Mouse (Mus musculus) MN1 (cell line): Measurements from ENCODE around the gene Spns2.
A peak's percentile ranks its signal among the peaks of the same experiment; 100 is the strongest.
"Not testable (repeated sequence)": the region's sequence is repeated elsewhere in the genome, so short reads cannot be mapped to it uniquely, and the experiment has no call there.

Experiments
- DNase-seq: peaks from one replicate; pipeline ENCODE4 v3.0.0-alpha.2; 2016; ENCODE audit warnings: low spot score

The Spns2 gene

GRCm38 (mm10) chr11:72471381-72471780 is 18.3 kb downstream of the Spns2 start:
- DNase-seq, result no peak

- DNase-seq, result no peak
Observed at GRCm38 (mm10) chr11:72470004-72470403, 19.7 kb downstream of the Spns2 start.

DNA sequence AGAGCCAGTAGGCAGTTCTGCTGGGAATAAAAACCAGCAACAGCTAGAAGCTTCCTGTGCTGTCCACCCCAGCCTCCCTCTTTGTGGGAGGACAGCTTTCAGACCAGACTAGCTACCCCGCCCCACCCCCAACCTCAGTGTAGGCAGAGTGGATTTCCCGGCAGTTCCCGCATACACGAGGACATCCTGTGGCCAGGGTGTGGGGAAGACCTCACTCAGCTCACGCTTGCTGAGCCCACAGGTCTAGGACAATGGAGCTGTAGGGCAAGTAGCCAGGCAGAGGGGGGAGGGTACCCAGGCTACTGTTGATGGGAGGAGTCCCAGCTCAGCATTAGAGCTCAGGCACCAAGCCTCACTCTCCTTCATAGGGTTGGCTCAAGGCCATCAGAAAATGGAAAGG is 20.5 kb downstream of the Spns2 start:
- peak; percentile 35 for DNase-seq

- DNase-seq, result no peak
Observed at GRCm38 (mm10) chr11:72468525-72468924, 21.2 kb downstream of the Spns2 start.

DNA sequence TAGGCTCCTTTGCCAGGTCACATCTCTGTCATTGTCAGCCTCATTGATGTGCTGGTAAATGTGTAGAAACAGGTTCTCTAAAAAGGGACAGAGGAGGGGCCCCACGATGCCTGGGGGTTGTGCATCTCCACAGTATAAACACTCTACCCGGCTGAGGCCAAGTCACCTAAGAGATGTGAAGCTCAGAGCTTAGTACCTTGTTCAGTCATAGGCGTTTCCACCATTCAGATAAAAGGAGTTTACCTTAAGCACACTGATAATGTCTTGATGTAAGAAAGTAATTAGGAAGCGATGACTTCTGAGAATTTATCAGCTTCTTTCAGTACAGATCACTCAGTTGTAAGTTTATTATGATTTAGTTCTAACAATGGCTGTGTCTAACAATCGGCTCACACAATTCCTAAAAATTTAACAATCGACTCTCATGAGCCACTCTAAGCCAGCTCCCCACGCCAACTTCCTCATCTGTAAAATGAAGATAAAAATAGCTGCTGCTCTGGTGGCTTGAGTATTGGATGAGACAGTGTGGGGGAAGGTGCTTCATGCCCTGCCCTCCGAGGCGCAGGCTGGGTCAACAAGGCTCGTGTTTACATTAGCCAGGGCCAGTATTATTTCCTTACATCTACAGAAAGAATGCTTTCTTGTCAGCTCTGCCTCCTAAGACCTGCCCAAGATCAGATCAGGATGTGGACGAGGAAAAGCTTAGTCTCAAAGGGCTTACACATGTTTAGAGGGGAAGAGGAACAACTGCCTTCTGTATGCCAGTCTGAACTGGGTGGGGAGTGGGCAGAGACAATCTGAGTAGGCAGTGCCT is 22.8 kb downstream of the Spns2 start:
- DNase-seq, result no peak

DNA sequence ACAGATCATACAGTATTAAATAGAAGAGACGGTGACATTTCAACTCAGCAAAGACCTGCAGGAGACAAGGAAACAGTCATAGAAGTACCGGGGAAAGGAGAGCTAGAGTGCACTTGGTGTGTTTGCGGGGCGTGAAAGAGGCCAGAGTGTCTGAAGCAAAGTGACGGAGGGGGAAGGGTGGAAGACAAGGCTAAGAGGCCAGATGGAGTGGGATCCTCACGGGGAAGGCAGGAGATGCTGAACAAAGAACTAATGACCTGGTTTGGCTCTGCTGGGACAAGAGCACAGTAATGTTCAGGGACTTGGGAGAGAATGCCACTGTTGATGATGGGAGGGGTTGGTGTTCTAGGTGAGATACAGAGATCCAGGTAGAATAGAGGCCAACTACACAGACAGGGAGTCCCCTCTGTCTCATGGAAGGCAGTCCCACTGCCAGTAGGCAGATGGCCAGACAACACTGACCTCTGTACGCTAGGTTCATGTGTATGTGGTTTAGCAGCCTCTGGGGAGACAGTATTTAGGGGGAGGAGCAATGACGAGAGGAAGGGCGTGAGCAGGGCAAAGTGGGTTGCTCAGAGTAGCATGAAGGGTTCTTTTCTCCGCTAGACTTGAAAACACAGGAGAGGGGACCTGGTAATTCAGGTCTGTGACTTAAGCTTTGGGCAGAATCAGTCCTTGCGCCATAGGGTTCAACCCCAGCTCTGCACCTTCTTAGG is 23.6 kb downstream of the Spns2 start:
- no peak for DNase-seq

DNA sequence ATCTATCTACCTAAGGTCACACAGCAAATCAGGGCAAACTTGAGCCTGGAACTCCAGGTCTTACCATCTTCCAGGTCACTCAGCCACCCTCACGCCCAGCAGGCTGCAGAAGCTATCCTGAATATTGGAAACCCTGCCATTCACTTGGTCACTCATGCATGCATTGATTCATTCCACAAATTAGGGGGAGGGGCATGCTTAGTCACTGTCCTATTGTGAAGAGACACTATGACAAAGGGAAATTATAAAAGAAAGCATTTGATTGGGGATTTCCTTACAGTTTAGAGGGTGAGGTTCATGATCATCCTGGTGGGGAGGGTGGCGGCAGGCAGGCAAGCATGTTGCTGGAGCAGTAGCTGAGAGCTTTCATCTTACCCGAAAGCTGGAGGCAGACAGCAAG is 24.9 kb downstream of the Spns2 start:
- DNase-seq, result no peak

DNA sequence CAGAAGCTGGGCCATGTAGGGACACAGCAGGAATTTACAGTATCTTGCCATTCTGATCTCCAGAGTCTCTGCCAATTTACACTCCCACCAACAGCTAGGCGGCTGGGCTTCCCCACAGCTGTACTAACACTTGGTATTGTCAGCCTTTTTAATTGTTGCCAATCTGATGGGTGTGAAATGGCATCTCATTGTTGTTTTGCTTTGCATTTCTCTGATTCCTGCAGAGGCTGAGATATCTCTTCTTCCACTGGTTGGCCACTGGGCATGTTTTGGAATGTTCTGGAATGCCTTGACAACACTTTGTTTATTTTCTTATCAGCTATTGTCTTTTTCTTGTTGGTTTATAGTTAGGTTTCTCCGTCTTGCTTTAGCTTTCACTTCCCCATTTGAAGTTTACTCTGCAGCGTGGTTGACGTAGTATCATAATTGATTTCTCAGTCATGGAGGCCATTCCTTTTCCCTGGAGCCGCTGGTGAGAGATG is 28.2 kb downstream of the Spns2 start:
- DNase-seq, result no peak

DNA sequence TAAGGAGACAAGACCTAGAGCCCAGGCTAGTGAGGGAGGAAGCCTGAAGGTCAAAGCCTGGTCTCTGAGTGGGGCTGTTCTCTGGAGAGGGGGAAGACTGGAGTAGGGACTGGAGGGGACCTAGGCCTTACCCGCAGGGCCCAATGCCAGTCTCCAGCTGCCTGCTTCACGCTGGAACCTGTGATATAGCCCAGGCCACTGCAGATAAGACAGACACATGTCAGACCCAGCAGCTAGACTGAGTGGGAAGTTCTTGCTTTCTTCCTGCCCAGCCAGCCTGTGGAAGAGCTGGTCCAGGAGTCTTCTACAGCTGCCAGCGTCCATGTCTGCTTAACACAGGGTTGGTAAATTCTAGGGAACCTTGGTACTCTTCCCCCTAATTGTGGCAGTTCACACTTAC is 31.2 kb downstream of the Spns2 start:
- no peak for DNase-seq

GRCm38 (mm10) chr11:72457995-72458496 is 31.7 kb downstream of the Spns2 start:
- DNase-seq, result no peak

DNA sequence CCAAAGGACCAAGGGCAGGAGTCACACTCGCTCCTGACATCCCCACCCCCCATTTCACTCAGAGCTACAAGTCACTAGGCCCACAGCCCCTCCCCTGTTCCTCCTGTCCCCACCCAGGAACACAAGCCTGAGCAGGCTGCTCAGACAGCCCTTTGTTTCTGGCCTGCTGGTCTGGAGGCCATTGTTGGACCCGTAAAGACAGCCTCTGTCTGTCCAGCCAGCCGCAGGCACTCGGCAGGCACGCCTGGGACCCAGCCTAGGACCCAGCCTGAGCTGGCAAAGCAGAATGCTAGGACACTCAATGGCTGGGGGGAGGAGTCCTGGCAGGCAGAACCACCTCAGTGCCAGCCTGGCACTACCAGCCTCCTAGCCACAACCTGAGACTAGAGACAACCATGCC is 34.0 kb downstream of the Spns2 start:
- no peak for DNase-seq

DNA sequence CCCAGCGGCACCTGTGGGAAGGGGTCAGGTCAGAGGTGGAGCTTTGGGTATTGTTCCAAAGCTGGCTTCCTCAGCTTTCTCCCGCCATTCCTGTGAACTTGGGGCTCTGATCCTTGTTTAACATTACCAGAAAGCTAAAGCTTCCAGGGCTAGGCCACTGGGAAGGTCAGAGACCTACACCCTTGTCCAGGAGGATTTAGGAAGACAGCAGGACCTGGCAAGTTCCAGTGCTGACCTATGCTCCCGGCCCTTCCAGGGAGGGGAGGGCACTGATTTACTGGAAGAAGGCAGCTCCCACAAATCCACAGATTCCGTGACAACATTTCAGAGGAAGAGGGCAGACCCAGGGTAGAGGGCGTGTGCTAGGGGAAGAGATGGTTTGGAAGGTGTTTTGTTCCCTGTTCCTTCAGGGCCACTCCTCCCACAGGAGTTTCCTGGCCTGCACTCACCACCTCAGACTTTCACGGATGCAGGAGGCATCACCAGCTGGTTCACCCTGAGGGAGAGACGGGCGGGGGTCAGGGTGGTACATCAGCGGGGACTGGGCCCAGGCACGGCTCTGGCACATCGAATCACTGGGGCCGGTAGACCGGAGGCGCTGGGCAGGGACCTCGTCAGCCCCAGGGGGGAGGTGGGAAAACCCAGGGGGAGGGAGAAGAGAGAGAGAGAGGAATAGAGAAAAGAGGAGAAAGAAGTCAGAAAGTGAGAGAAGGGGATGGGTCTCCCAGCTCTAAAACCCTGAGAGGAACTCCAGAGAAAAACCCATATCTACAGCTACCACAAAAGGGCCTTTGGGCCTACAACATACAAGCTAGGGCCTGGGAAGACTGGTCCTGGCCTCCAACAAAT is 36.4 kb downstream of the Spns2 start:
- no peak for DNase-seq

GRCm38 (mm10) chr11:72452140-72452665 is 37.5 kb downstream of the Spns2 start:
- no peak for DNase-seq

DNA sequence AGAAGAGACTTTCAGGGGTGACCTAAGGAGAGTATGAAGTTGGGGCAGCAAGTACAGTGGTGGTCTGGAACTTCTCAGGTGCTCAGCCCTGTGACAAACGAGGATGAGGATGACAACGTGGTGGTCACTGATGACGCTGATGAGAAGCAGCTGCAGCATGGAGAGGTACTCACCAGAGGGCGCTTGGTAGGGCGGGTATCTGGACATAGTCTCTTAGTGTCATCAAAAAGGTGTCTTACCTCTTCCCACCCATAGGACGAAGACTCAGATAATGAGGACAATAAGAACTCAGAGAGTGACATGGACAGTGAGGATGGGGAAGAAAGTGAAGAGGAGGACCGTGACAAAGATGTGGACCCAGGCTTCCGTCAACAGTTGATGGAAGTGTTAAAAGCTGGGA is 42.2 kb downstream of the Spns2 start:
- no peak for DNase-seq

DNA sequence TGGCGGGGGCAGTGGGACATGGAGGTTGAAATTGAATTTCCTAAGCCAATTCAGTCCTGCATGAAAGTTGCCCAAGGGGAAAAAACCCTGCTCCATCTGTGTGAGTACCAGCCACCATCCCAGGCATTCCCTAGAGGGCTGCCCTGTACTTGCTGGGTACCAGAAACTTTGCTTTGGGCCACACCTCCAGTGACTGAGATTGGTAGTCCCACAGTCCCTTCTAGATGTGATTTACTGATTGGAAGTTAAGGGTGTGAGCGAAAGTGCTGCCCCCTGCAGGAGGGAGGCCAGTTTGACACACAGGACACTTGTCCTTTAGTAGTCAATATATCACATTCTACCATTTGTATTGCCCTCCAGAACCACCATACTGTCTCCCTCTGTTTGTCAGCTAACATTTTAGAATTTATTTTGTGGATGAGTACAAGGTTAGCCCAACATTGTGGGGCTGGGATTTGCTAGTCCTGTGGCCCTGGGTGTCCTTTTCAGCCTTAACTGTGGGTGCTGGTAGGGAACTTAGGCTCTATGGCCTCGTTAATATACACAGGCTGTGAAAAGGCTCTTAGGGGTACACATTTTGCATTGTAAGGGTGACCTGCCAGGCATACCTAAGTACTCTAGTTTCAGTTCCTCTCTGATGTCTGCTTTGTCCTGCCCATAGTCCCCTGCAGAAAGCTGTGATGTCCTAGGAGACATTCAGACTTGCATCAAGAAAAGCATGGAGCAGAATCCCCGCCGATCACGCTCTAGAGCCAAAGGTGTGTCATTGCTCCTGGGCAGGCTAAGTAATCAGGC is 43.2 kb downstream of the Spns2 start:
- peak; percentile 41 for DNase-seq

GRCm38 (mm10) chr11:72440965-72441664 is 48.6 kb downstream of the Spns2 start, which contains the start of gene Mybbp1a:
Gene Mybbp1a, plus strand, starts transcription at chr11:72441355.
- peak; percentile 98 for DNase-seq

GRCm38 (mm10) chr11:72440597-72440964 is 49.1 kb downstream of the Spns2 start:
- DNase-seq, result not testable (repeated sequence)

DNA sequence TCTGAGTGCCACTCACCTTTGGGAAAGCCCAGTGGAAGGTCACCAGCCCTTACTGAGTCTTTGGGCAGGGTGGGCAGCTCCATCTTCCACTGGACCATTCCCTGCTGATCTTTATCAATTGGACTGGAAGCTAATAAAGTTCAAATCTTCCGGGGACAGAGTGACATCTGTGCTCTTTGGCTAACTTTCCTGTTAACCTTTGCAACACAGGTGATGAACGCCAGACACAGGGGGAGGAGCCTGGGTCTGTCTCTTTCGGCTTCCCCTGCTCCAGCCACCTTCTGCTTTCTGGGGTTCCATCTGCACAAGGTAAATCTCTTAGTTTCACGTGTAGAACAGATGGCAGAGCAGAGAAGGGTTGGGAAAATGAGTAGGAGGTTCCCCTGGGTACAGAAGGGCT is 51.3 kb downstream of the Spns2 start:
- DNase-seq, result no peak

DNA sequence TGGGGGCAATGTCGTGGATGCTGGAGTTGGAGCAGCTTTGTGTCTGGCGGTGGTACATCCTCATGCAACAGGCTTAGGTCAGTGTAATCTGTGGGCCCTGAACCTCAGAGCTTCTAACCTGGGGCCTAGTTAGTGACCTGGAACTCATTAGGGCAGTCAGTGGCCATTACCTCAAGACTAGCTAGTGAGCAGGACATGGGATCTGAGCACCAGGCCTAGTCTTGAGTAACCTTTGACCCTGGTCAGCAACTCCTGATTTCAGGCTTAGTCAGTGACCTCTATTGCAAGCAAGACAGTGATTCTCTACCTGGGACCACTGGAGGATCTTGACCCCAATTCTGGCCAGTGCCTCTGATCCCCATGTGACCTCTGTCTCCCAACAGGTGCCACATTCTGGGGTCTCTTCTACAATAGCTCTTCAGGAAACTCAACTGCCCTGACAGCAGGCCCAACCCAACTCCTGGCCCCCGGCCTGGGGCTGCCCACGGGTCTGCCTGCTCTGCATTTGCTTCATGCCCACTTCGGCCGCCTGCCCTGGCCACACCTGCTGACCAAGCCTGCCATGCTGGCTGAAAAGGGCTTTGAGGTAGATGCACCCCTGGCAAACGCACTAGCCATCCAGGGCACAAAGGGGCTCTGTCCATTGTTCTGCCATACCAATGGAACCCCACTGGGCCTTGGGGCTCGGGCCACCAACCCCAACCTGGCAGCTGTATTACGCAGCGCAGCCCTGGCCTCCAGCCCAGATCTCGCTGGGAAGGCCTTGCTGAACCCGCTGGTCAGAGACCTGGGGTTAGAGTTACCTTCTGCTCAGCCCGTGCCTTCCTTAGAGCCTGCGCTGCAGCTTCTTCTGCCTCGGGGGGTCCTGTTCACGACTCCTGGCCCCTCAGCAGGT is 52.7 kb downstream of the Spns2 start:
- no peak for DNase-seq
